Mouse (Mus musculus) urinary bladder, postnatal 10 days (tissue): Measurements from ENCODE around the gene Slc11a2.
"Not testable (repeated sequence)": the region's sequence is repeated elsewhere in the genome, so short reads cannot be mapped to it uniquely, and the experiment has no call there.

Experiments
- DNase-seq: peaks from one replicate; pipeline ENCODE4 v3.0.0; 2022; ENCODE audit warnings: low spot score

Gene Slc11a2

GRCm38 (mm10) chr15:100433234-100433633, 8.4 kb upstream of the Slc11a2 start:
- no peak for DNase-seq

GRCm38 (mm10) chr15:100429959-100430565, 5.2 kb upstream of the Slc11a2 start:
- no peak for DNase-seq

- DNase-seq = no peak
These were observed 3.5 kb upstream of the Slc11a2 start for GRCm38 (mm10) chr15:100428296-100428905.

- DNase-seq = no peak
These were observed 956 bp downstream of the Slc11a2 start for GRCm38 (mm10) chr15:100423916-100424315.

GRCm38 (mm10) chr15:100422899-100423860, 1.7 kb downstream of the Slc11a2 start:
- DNase-seq = peak; percentile 85

GRCm38 (mm10) chr15:100422476-100422875, 2.4 kb downstream of the Slc11a2 start:
- no peak for DNase-seq

- not testable (repeated sequence) for DNase-seq
These were observed 3.1 kb downstream of the Slc11a2 start, which contains the start of gene Gm5475 for GRCm38 (mm10) chr15:100421758-100422197. Gene Gm5475 (plus strand): TSS chr15:100422147.

- no peak for DNase-seq
These were observed 3.7 kb downstream of the Slc11a2 start for GRCm38 (mm10) chr15:100421059-100421757.

- no peak for DNase-seq
These were observed 4.7 kb downstream of the Slc11a2 start for GRCm38 (mm10) chr15:100419901-100420745.

- no peak for DNase-seq
These were observed 5.6 kb downstream of the Slc11a2 start for GRCm38 (mm10) chr15:100419311-100419710.

- DNase-seq = no peak
These were observed 6.9 kb downstream of the Slc11a2 start for GRCm38 (mm10) chr15:100417854-100418450.

GRCm38 (mm10) chr15:100415684-100416083, 9.2 kb downstream of the Slc11a2 start:
- no peak for DNase-seq

GRCm38 (mm10) chr15:100414942-100415341, 9.9 kb downstream of the Slc11a2 start:
- no peak for DNase-seq

- no peak for DNase-seq
These were observed 10.9 kb downstream of the Slc11a2 start for GRCm38 (mm10) chr15:100414011-100414410.

- DNase-seq = no peak
These were observed 11.6 kb downstream of the Slc11a2 start for GRCm38 (mm10) chr15:100413306-100413705.

- DNase-seq = no peak
These were observed 13.1 kb downstream of the Slc11a2 start for GRCm38 (mm10) chr15:100411731-100412130.

GRCm38 (mm10) chr15:100410918-100411672, 13.8 kb downstream of the Slc11a2 start:
- no peak for DNase-seq

GRCm38 (mm10) chr15:100406088-100406487, 18.8 kb downstream of the Slc11a2 start:
- DNase-seq = no peak

GRCm38 (mm10) chr15:100403318-100404000, 21.4 kb downstream of the Slc11a2 start:
- no peak for DNase-seq
